Mouse (Mus musculus): ENCODE results near the gene Nfe2l3.
"Not testable (repeated sequence)": the region's sequence is repeated elsewhere in the genome, so short reads cannot be mapped to it uniquely, and the experiment has no call there.

Gene Nfe2l3

GRCm38 (mm10) chr6:51432535-51433397, at the start of gene Nfe2l3:
Gene Nfe2l3 (plus strand): TSS chr6:51432670.
- peak; percentile 79 for DNase-seq

GRCm38 (mm10) chr6:51383769-51384755, 48.4 kb upstream of the Nfe2l3 start:
- DNase-seq, result peak; percentile 96

GRCm38 (mm10) chr6:51390505-51390904, 42.0 kb upstream of the Nfe2l3 start:
- DNase-seq, result no peak

- DNase-seq, result no peak
Measured at GRCm38 (mm10) chr6:51391816-51392490, 40.5 kb upstream of the Nfe2l3 start.

GRCm38 (mm10) chr6:51393341-51394128, 38.9 kb upstream of the Nfe2l3 start:
- DNase-seq, result no peak

- DNase-seq, result not testable (repeated sequence)
Measured at GRCm38 (mm10) chr6:51394367-51394766, 38.1 kb upstream of the Nfe2l3 start.

- not testable (repeated sequence) for DNase-seq
Measured at GRCm38 (mm10) chr6:51394963-51395362, 37.5 kb upstream of the Nfe2l3 start.

- no peak for DNase-seq
Measured at GRCm38 (mm10) chr6:51395486-51395885, 37.0 kb upstream of the Nfe2l3 start.

GRCm38 (mm10) chr6:51399113-51399518, 33.4 kb upstream of the Nfe2l3 start:
- peak; percentile 84 for DNase-seq

GRCm38 (mm10) chr6:51401294-51401693, 31.2 kb upstream of the Nfe2l3 start:
- no peak for DNase-seq

- DNase-seq, result no peak
Measured at GRCm38 (mm10) chr6:51403598-51403997, 28.9 kb upstream of the Nfe2l3 start.

- no peak for DNase-seq
Measured at GRCm38 (mm10) chr6:51404502-51404901, 28.0 kb upstream of the Nfe2l3 start.

- DNase-seq, result no peak
Measured at GRCm38 (mm10) chr6:51416433-51416832, 16.0 kb upstream of the Nfe2l3 start.

- DNase-seq, result no peak
Measured at GRCm38 (mm10) chr6:51417306-51417936, 15.0 kb upstream of the Nfe2l3 start.

- DNase-seq, result no peak
Measured at GRCm38 (mm10) chr6:51423466-51424122, 8.9 kb upstream of the Nfe2l3 start.

- DNase-seq, result no peak
Measured at GRCm38 (mm10) chr6:51424537-51424936, 7.9 kb upstream of the Nfe2l3 start.

- DNase-seq, result no peak
Measured at GRCm38 (mm10) chr6:51434270-51434669, 1.8 kb downstream of the Nfe2l3 start.

GRCm38 (mm10) chr6:51437665-51438064, 5.2 kb downstream of the Nfe2l3 start:
- DNase-seq, result no peak

- DNase-seq, result no peak
Measured at GRCm38 (mm10) chr6:51438826-51439330, 6.4 kb downstream of the Nfe2l3 start.

- DNase-seq, result no peak
Measured at GRCm38 (mm10) chr6:51442191-51442835, 9.8 kb downstream of the Nfe2l3 start.
